Mouse (Mus musculus): Measurements from ENCODE around the gene Zfand3. TPM values are rescaled to one million over a fixed set of nuclear protein-coding genes. Genes with fewer than 3 reads are reported as not detected.

The Zfand3 gene
- 53.9 and 62.8 TPM in 2 replicates for polyA plus RNA-seq (2016; fragmentation: Nextera tagmentation; extraction: Ambion mirVana)

DNA sequence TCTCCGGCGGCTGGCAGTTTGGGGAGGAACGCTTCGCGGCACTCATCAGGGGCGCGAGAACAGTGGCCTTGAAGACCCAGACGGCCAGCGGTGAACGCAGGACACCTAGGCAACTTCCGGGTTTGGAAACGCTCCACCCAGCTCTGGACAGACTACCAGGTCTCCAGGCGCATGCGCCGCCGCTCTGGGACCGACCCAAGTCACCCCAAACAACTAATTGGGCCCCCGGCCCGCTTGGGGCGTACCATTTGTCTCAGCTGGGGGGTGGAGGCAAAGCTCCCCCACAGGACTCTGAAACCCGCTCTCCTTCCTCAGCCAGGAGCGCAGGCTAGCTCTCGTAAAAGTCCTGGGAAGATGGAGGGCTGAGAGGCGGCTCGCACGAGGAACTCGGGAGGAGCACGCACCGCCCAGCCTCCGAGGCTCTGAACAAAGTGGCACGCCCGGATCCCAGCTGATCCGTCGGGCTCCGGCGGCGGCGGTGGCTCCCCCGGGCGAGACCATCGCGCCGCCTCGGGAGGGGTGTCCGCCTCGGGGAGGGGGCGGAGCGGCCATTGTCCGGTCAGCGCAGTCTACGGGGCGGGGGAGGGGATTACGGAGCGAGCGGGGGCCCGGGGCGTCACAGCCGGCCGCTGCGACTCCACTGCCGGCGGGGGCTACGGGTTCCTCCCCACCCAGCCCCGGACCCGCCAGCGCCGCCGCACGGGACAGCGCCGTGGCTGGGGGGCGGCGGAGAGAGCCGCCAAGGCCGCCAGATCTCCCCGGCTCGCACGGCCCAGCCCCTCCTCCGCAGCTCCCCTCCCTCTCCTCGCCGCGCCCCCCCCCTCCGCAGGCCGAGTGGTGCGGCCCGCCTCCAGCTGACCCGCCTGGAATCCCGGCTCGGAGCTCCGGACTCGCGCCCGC is at the start of gene Zfand3:
Gene Zfand3, plus strand, starts transcription at position 531 of the 900 bp plus-strand sequence.
- H3K4me3 ChIP-seq, result peak within 1 kb of the TSS; percentile 100
- H3K27ac ChIP-seq, result peak within 1 kb of the TSS; percentile 100
- peaks cover 16% of the 10 kb centered on the region for H3K36me3 ChIP-seq
- H3K9me3 ChIP-seq (replicated peaks), result no peaks in the 10 kb centered on the region
- H3K4me1 ChIP-seq, result peaks cover 40% of the 10 kb centered on the region
- no peaks in the 10 kb centered on the region for H3K27me3 ChIP-seq (ENCODE audit: low read depth, poor library complexity, severe bottlenecking)
- peak; percentile 99 for DNase-seq (ENCODE audit: low spot score)
- under 1% methylated on average over 58 of the region's 93 CpGs for WGBS

DNA sequence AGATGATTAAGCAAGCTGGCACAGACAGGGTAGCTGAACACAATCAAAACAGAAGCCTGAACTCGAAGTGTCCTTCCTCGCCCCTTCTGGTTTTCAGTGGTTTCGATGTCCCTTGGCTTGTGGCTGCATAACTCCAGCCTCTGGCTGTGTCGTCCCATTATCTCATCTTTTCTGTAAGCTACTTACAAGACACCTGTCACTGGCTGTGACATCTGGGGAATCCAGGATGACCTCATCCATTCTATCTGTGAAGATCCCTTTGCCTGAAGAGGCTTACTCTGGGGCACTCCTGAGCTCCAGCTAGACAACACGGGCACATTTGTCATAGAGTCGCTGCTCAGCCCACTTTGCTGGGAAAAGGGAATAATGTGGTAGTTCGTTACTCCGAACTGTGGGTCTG is 48.7 kb upstream of the Zfand3 start:
- H3K36me3 ChIP-seq, result no peaks in the 10 kb centered on the region
- 81% methylated on average over 8 of the region's 8 CpGs for WGBS
- peaks cover 9% of the 10 kb centered on the region for H3K4me1 ChIP-seq
- no peaks in the 10 kb centered on the region for H3K27me3 ChIP-seq (ENCODE audit: low read depth, poor library complexity, severe bottlenecking)
- no peaks in the 10 kb centered on the region for H3K9me3 ChIP-seq (replicated peaks)
- no peak for DNase-seq (ENCODE audit: low spot score)
- H3K27ac ChIP-seq, result no peak overlapping the region
- no peak overlapping the region for H3K4me3 ChIP-seq

DNA sequence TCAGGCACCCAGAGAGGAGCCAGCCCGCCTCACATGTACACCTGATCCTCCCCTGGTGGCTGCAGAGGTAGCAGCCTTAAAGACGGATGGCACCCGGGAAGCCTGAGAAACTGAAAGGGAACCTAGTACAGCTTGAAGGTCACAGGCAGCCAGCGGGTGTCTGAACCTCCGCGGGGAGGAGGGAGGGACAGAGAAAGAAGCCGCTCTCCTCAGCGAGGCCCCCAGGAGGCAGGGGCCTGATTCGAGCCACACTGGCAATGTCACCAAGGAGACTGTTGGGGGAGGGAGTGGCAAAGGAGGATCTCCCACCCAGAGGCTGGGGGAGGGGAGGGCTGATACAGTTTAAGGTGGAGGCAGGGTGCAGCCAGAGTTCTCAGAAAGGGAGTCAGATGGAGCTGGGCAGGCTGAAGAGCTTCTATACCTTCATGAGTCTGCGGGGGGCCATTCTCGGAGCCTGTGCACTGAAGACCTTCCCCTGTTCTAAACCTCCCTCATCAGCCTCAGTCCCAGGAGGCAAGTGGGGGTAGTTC is 40.7 kb upstream of the Zfand3 start:
- WGBS, result 1% methylated on average over 11 of the region's 11 CpGs
- no peak for DNase-seq (ENCODE audit: low spot score)
- H3K4me3 ChIP-seq, result peak overlapping the region; percentile 31
- H3K4me1 ChIP-seq, result peaks cover 42% of the 10 kb centered on the region
- no peaks in the 10 kb centered on the region for H3K9me3 ChIP-seq (replicated peaks)
- H3K27me3 ChIP-seq (ENCODE audit: low read depth, poor library complexity, severe bottlenecking), result peaks cover 50% of the 10 kb centered on the region
- H3K27ac ChIP-seq, result no peak overlapping the region
- H3K36me3 ChIP-seq, result no peaks in the 10 kb centered on the region

DNA sequence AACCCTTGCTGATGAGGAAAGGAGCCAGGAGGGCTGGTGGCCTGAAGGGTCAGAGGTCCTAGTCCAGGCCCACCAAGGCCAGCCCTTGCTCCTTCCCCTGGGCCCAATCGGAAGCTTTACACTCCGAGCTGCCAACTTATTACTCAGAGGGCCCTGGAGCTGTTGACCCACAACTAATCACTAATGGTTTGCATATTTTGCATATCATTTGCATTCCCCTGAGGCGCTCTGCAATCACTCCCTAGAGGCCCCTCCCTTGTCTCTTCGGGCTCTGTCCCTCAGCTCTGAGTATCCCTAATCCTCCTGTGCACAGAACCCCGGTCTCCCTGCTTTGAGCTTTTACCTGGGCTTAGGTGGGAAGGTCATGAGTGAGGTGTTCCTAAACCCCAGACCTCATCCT is 39.0 kb upstream of the Zfand3 start:
- no peak for DNase-seq (ENCODE audit: low spot score)
- no peak overlapping the region for H3K4me3 ChIP-seq
- no peaks in the 10 kb centered on the region for H3K36me3 ChIP-seq
- H3K9me3 ChIP-seq (replicated peaks), result no peaks in the 10 kb centered on the region
- H3K4me1 ChIP-seq, result peaks cover 42% of the 10 kb centered on the region
- H3K27me3 ChIP-seq (ENCODE audit: low read depth, poor library complexity, severe bottlenecking), result peaks cover 50% of the 10 kb centered on the region
- no peak overlapping the region for H3K27ac ChIP-seq
- 8% methylated on average over 5 of the region's 5 CpGs for WGBS

DNA sequence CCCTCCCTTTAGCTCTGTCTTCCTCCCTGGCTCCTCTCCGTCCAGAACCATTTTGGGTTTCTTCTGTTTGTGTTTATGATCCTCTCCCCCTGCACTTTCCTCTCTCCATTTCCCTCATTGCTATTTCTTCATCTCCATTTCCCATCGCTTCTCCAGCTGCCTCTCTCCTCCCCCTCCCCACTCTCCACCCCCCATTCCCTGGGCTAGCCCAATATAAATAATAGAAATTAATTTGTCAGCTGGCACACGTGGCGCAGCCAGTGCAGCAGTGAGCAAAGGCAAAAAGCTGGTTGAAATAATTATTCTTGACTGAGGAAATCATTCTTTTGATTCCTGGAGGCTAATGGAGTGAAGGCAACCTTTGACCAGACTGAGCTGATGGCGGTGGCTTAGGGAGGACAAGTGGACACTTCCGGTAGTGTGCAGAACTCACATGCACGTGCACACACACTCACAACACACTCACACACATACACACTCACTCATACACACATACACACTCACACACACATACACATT is 34.4 kb upstream of the Zfand3 start, which contains the start of gene Mdga1:
Gene Mdga1, minus strand, starts transcription at position 51 of the 519 bp plus-strand sequence.
- no peak within 1 kb of the TSS for H3K27ac ChIP-seq
- no peak for DNase-seq (ENCODE audit: low spot score)
- no peaks in the 10 kb centered on the region for H3K9me3 ChIP-seq (replicated peaks)
- no peak within 1 kb of the TSS for H3K4me3 ChIP-seq
- H3K36me3 ChIP-seq, result no peaks in the 10 kb centered on the region
- peaks cover 36% of the 10 kb centered on the region for H3K4me1 ChIP-seq
- H3K27me3 ChIP-seq (ENCODE audit: low read depth, poor library complexity, severe bottlenecking), result peaks cover 25% of the 10 kb centered on the region
- WGBS, result 81% methylated on average over 7 of the region's 7 CpGs

DNA sequence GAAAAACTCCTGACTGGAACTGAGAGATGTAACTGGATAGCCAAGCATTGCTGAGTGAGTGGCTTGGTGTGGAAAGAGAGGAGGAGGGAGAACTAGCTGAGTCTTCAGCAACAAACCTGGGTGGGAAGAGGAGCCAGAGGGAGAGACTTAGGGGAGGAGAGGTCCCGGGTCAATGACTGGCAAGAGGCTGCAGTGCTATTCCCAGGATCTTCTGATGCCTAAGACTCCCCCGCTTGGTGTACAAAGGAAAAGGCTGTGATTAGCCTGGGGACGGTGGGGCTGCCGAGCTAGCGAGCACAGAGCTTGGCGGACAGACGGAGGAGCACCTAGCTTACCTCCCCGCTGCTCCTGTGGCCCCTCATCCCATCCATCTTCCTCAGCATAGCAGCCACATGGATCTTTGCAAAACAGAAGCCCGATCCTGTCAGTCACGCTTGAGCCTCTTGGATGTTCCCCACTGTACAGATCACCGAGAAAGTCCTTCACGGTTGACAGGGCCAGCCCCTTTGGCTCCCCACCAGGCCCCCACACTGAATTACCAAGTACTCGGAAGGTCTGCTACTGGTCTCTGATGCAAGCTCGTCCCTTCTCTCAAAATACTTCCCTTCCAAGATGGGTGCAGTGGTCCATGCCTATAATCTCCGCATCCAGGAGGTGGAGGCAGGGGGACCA is 32.6 kb upstream of the Zfand3 start:
- DNase-seq (ENCODE audit: low spot score), result no peak
- H3K4me3 ChIP-seq, result no peak overlapping the region
- 48% methylated on average over 15 of the region's 15 CpGs for WGBS
- H3K27ac ChIP-seq, result no peak overlapping the region
- no peaks in the 10 kb centered on the region for H3K36me3 ChIP-seq
- no peaks in the 10 kb centered on the region for H3K9me3 ChIP-seq (replicated peaks)
- H3K27me3 ChIP-seq (ENCODE audit: low read depth, poor library complexity, severe bottlenecking), result peaks cover 13% of the 10 kb centered on the region; the same call in 1 of the 2 replicates
- peaks cover 30% of the 10 kb centered on the region for H3K4me1 ChIP-seq

DNA sequence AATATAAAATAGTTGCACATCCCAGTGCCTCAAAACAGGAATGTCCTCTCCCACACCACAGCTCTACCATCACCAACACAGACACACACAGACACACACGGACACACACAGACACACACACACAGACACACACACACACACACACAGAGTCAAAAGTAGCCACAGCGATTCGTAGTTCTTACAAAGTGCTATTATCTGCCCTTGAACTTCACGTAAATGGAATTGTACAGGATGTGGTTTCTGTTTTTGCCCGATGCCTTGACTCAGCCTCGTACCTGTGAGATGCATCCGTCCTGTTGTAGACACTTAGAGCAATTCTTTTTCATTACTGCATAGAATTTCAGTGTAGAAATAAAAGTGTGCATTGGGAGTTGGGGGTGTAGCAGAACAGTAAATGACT is 31.3 kb upstream of the Zfand3 start:
- WGBS, result 95% methylated on average over 7 of the region's 7 CpGs

DNA sequence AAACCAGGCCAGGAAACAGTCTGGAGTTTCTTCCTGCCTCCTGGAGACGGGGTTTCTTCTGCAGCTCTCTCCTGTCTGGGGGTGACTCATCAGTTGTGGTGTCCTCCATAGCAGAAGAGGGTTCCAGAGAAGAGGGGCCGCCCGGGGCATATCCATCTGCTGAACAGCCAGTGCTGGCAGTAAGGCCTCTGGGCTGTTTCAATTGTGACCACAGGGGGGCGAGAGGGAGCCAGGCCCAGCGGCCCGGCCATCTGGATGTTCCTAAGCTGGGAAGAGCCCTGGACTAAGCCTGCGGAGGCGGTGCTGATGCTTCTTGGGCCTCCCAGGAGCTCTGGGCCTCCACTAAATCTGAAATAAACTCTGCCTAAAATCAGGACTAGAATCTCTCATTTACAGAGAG is 28.8 kb upstream of the Zfand3 start:
- Histone ChIP-seq H3K4me1 (peaks cover 27% of the 10 kb centered on the region), H3K4me3 (no peak overlapping the region), H3K27me3 (ENCODE audit: low read depth, poor library complexity, severe bottlenecking) (peaks cover 18% of the 10 kb centered on the region; the same call in 1 of the 2 replicates), H3K36me3 (no peaks in the 10 kb centered on the region), H3K9me3 (replicated peaks) (no peaks in the 10 kb centered on the region), H3K27ac (no peak overlapping the region)
- 9% methylated on average over 8 of the region's 8 CpGs for WGBS
- DNase-seq (ENCODE audit: low spot score), result peak; percentile 91

More for the DNA sequence above, 31.3 kb upstream of the Zfand3 start:
- no peaks in the 10 kb centered on the region for H3K36me3 ChIP-seq
- H3K9me3 ChIP-seq (replicated peaks), result no peaks in the 10 kb centered on the region
- H3K4me3 ChIP-seq, result no peak overlapping the region
- peaks cover 13% of the 10 kb centered on the region; the same call in 1 of the 2 replicates for H3K27me3 ChIP-seq (ENCODE audit: low read depth, poor library complexity, severe bottlenecking)
- H3K27ac ChIP-seq, result no peak overlapping the region
- DNase-seq (ENCODE audit: low spot score), result no peak
- H3K4me1 ChIP-seq, result peaks cover 29% of the 10 kb centered on the region

DNA sequence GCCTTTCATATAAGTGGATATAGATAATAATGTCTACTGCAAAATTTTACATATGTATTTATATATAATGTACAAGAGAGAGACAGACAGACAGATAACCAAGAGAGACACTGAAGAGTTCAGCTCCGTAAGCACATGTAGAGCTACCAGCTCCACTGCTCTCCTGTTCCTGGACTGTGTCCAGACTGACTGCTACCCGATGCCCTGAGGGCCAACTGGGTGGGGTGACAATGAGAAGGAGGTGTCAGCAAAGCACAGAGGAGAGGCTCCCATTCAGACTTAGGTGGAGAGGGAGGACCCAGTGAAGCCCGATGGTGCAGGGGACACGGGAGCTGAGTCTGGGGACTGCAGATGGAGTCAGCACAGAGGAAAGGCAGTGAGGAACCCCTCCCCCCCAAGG is 25.5 kb upstream of the Zfand3 start:
- Histone ChIP-seq H3K4me3 (no peak overlapping the region), H3K36me3 (no peaks in the 10 kb centered on the region), H3K27ac (0 out of 2 replicates have a peak overlapping the region, but pooled peaks have one; percentile 7), H3K9me3 (replicated peaks) (no peaks in the 10 kb centered on the region), H3K27me3 (ENCODE audit: low read depth, poor library complexity, severe bottlenecking) (peaks cover 13% of the 10 kb centered on the region; the same call in 1 of the 2 replicates), H3K4me1 (peaks cover 16% of the 10 kb centered on the region)
- WGBS, result 49% methylated on average over 4 of the region's 4 CpGs
- no peak for DNase-seq (ENCODE audit: low spot score)

DNA sequence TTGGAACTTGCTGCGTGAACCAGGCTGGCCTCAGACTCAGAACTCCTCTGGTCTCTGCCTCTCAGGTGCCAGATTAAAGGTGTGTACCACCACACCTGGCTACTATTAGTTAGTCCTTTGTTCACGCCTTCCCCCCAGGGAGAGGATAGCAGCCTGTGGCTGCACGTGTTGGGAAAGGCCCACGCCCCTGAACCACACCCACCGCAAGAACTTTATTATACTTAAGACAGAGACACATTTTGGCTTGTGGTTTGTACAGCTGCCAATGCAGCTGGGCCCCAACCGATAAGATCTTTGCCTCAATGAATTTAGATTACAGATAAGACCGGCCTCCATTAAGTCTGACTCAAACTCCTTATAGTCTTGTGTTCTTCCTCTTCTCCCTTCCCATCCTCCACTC is 24.7 kb upstream of the Zfand3 start:
- H3K4me1 ChIP-seq, result peaks cover 16% of the 10 kb centered on the region
- no peak overlapping the region for H3K27ac ChIP-seq
- 79% methylated on average over 7 of the region's 7 CpGs for WGBS
- H3K36me3 ChIP-seq, result no peaks in the 10 kb centered on the region
- no peak for DNase-seq (ENCODE audit: low spot score)
- H3K4me3 ChIP-seq, result no peak overlapping the region
- peaks cover 14% of the 10 kb centered on the region; the same call in 1 of the 2 replicates for H3K27me3 ChIP-seq (ENCODE audit: low read depth, poor library complexity, severe bottlenecking)
- no peaks in the 10 kb centered on the region for H3K9me3 ChIP-seq (replicated peaks)

DNA sequence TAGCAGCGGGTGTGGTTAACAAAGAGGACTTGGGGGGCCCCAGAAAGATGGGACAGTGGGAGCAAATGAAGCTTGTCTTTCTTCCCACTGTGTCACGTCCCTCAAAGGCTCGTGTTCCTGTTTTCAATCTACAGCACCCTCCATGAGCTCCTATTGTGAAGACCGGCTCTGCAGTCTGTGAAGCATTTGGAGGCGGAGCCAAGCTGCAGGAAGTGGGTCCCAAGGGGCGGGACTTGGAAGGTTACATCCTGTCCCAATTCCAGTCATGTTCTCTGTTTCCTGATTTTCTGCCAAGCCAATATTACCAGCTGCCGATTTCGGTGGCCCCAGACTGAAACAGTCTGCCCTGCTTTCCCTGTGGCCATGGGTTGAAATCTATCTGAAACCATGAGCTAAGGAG is 23.0 kb upstream of the Zfand3 start:
- no peak for DNase-seq (ENCODE audit: low spot score)
- WGBS, result 61% methylated on average over 8 of the region's 8 CpGs
- H3K9me3 ChIP-seq (replicated peaks), result no peaks in the 10 kb centered on the region
- H3K4me3 ChIP-seq, result no peak overlapping the region
- no peak overlapping the region; the same call in 1 of the 2 replicates for H3K27ac ChIP-seq
- peaks cover 12% of the 10 kb centered on the region for H3K4me1 ChIP-seq
- H3K36me3 ChIP-seq, result no peaks in the 10 kb centered on the region
- H3K27me3 ChIP-seq (ENCODE audit: low read depth, poor library complexity, severe bottlenecking), result 0 out of 2 replicates have a peak, but pooled peaks cover 9% of the 10 kb centered on the region

DNA sequence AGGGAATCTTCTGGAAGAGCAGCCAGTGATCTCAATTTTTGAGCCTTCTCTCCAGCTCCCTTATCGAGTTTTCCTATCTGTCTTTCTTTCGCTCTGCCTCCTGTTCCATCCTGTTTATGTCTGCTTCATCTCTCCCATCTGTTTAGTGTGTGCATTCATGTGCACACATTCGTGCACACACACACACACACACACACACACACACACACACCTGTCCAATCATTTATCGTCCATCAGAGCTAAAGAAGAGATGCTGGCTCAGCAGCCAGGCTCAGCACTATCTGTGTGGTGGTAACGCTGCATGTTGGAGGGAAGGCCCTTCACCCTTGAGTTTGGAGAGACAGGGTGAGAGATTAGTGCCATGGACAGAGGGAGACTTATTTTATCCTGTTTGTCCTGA is 21.3 kb upstream of the Zfand3 start:
- Histone ChIP-seq H3K4me1 (peaks cover 10% of the 10 kb centered on the region; the same call in 1 of the 2 replicates), H3K4me3 (no peak overlapping the region)
- 90% methylated on average over 5 of the region's 5 CpGs for WGBS

More for the DNA sequence above, 21.3 kb upstream of the Zfand3 start:
- DNase-seq (ENCODE audit: low spot score), result no peak
- Histone ChIP-seq H3K27me3 (ENCODE audit: low read depth, poor library complexity, severe bottlenecking) (0 out of 2 replicates have a peak, but pooled peaks cover 9% of the 10 kb centered on the region), H3K9me3 (replicated peaks) (no peaks in the 10 kb centered on the region), H3K27ac (no peak overlapping the region), H3K36me3 (no peaks in the 10 kb centered on the region)

All from limb, embryonic 10.5 days (tissue).